Mouse (Mus musculus) bone marrow macrophage, adult 2 months (primary cell): ENCODE results near the gene Tcf20.

Source experiments
- CTCF ChIP-seq: IDR thresholded peaks from 2 replicates; pipeline ENCODE4 v1.5.1; 2012; ENCODE audit warnings: low read depth, mild to moderate bottlenecking, low read length, moderate library complexity
- POLR2A ChIP-seq: IDR thresholded peaks from 2 replicates; pipeline ENCODE4 v1.6.1; 2012; ENCODE audit warnings: mild to moderate bottlenecking, low read depth, low read length, borderline replicate concordance

- TF ChIP-seq POLR2A (no peak), CTCF (no peak)
Observed at GRCm38 (mm10) chr15:82825866-82826265, 161.8 kb downstream of the Tcf20 start.
